In genomic region chr16:50437331-50437730, GRCm38 (mm10) we compare ENCODE assay signal across 21 mouse cellular contexts. TPM values are rescaled to one million over a fixed set of nuclear protein-coding genes. Genes with fewer than 3 reads are reported as not detected.
DNase-seq lines count a peak whose midpoint lies in the region; ATAC-seq and TF ChIP-seq lines count a peak whose summit lies in the region.
"Had no signal": no experiment of that assay in that cellular context is flagged by ENCODE, and none has a peak within 500 bp of the region (broad histone marks: within the 10 kb centered on the region; RNA-seq: fewer than 3 reads in every experiment).

No protein-coding gene starts in this region.

- H3K4me1 ChIP-seq in E14TG2a.4 (replicated peaks; ENCODE audit: low read depth, low read length) = peaks cover 20% of the 10 kb centered on the region
- peaks cover 19% of the 10 kb centered on the region for H3K4me1 ChIP-seq in bone marrow macrophage, adult 2 months (ENCODE audit: control insufficient read depth, insufficient read depth, low read length)
- peaks cover 3% of the 10 kb centered on the region for H3K4me1 ChIP-seq in midbrain, embryonic 15.5 days
- H3K4me1 ChIP-seq: embryonic facial prominence, embryonic 10.5 days; hindbrain, embryonic 13.5 days; intestine, embryonic 15.5 days had no signal

- H3K27ac ChIP-seq in bone marrow macrophage, adult 2 months (ENCODE audit: insufficient read depth, low read depth, low read length) = peak overlapping the region; percentile 84
- H3K27ac ChIP-seq in midbrain, embryonic 15.5 days = no peak overlapping the region
- H3K27ac ChIP-seq: embryonic facial prominence, embryonic 10.5 days; forebrain, embryonic 13.5 days; heart, adult 2 months; heart, embryonic 15.5 days; hindbrain, embryonic 13.5 days; hindbrain, postnatal 0 days; intestine, embryonic 15.5 days had no signal

- 56% methylated on average over 2 of the region's 2 CpGs for WGBS in midbrain, embryonic 15.5 days

- no peaks in the 10 kb centered on the region; the same call in 1 of the 2 replicates for H3K9me3 ChIP-seq in E14TG2a.4 (ENCODE audit: low read length)
- H3K9me3 ChIP-seq in midbrain, embryonic 15.5 days = no peaks in the 10 kb centered on the region
- H3K9me3 ChIP-seq: embryonic facial prominence, embryonic 10.5 days; forebrain, embryonic 13.5 days; G1E; heart, embryonic 15.5 days; hindbrain, embryonic 13.5 days; intestine, embryonic 15.5 days had no signal

- no peak overlapping the region for H3K9ac ChIP-seq in midbrain, embryonic 15.5 days
- H3K9ac ChIP-seq: forebrain, embryonic 13.5 days; heart, embryonic 15.5 days; hindbrain, embryonic 13.5 days; intestine, embryonic 15.5 days had no signal

- ATAC-seq in midbrain, embryonic 15.5 days (replicated peaks) = no peak
- ATAC-seq: activated CD4-positive, CD25-positive, alpha-beta regulatory T cell, adult 4 months; forebrain, embryonic 13.5 days; hindbrain, postnatal 0 days; intestine, embryonic 15.5 days had no signal

- H3K4me3 ChIP-seq in E14TG2a.4 (replicated peaks; ENCODE audit: low read length) = peak overlapping the region; percentile 32; the same call in 1 of the 2 replicates
- peak overlapping the region; percentile 25; the same call in 1 of the 2 replicates for H3K4me3 ChIP-seq in bone marrow macrophage, adult 2 months (ENCODE audit: insufficient read depth, low read length)
- H3K4me3 ChIP-seq in midbrain, embryonic 15.5 days = no peak overlapping the region
- H3K4me3 ChIP-seq: embryonic facial prominence, embryonic 10.5 days; forebrain, embryonic 13.5 days; heart, adult 2 months; heart, embryonic 15.5 days; hindbrain, embryonic 13.5 days; intestine, embryonic 15.5 days had no signal

- peaks cover 3% of the 10 kb centered on the region; the same call in 1 of the 2 replicates for H3K27me3 ChIP-seq in E14TG2a.4 (ENCODE audit: insufficient read depth, low read length)
- H3K27me3 ChIP-seq in midbrain, embryonic 15.5 days (replicated peaks) = no peaks in the 10 kb centered on the region
- H3K27me3 ChIP-seq: forebrain, embryonic 13.5 days; heart, embryonic 15.5 days; hindbrain, embryonic 13.5 days; intestine, embryonic 15.5 days had no signal

- TF ChIP-seq CTCF in E14TG2a.4 (conservative IDR thresholded peaks at IDR 0.05; ENCODE audit: low read length) = no peak
- no peak for TF ChIP-seq CTCF in bone marrow macrophage, adult 2 months (IDR thresholded peaks at IDR 0.05; ENCODE audit: low read depth, low read length)

- peak; percentile 72 for DNase-seq in ES-CJ7 (ENCODE audit: low read depth, low spot score)
- peak; percentile 4 for DNase-seq in mesoderm, embryonic 11.5 days (ENCODE audit: low read depth, low spot score)
- DNase-seq in urinary bladder, postnatal 10 days (ENCODE audit: low spot score) = no peak
- DNase-seq: adrenal gland, postnatal 25 days; cerebellum, adult 2 months; cerebellum, postnatal 10 days; gastrocnemius, postnatal 10 days; heart, adult 2 months; heart, postnatal 14 days had no signal

- H3K4me2 ChIP-seq in midbrain, embryonic 15.5 days = no peak overlapping the region
- H3K4me2 ChIP-seq: forebrain, embryonic 13.5 days; heart, embryonic 11.5 days; heart, embryonic 15.5 days; hindbrain, embryonic 13.5 days; intestine, embryonic 15.5 days had no signal

- TF ChIP-seq POLR2A in bone marrow macrophage, adult 2 months (IDR thresholded peaks at IDR 0.05; ENCODE audit: borderline replicate concordance, low read depth, low read length) = no peak

- no peaks in the 10 kb centered on the region for H3K36me3 ChIP-seq in E14TG2a.4 (ENCODE audit: insufficient read depth, low read length)
- H3K36me3 ChIP-seq in midbrain, embryonic 15.5 days (replicated peaks) = no peaks in the 10 kb centered on the region
- H3K36me3 ChIP-seq: embryonic facial prominence, embryonic 10.5 days; G1E; heart, embryonic 15.5 days; hindbrain, embryonic 13.5 days; intestine, embryonic 15.5 days had no signal

RNA-seq across cellular contexts. Expression of gene Bbx, which starts 5.1 kb away (rescaled TPM):
- polyA plus RNA-seq in bone marrow macrophage, adult 2 months (2012; ENCODE audit: insufficient read depth, insufficient read length, missing spikeins) = 27.2 and 33.4 TPM in 2 replicates
- polyA plus RNA-seq in midbrain, embryonic 15.5 days (2015; fragmentation: Nextera tagmentation; extraction: Ambion mirVana) = 19.0 and 19.8 TPM in 2 replicates
